Mouse (Mus musculus): ENCODE data around the gene Crcp.

- TF ChIP-seq CTCF (IDR thresholded peaks at IDR 0.05; ENCODE audit: borderline replicate concordance, control insufficient read depth, extremely low read depth, insufficient read depth, low read length, poor library complexity): no peak
- TF ChIP-seq POLR2A (IDR thresholded peaks at IDR 0.05; ENCODE audit: control insufficient read depth, extremely low read depth, insufficient read depth, low read length, poor library complexity): no peak
These were observed 48.9 kb upstream of the Crcp start for GRCm38 (mm10) chr5:129980216-129980615.
